In genomic region chr10:43173141-43173827, GRCm38 (mm10) we compare ENCODE assay signal across 8 mouse cellular contexts. TPM values are rescaled to one million over a fixed set of nuclear protein-coding genes. Genes with fewer than 3 reads are reported as not detected.
DNase-seq lines count a peak whose midpoint lies in the region; ATAC-seq and TF ChIP-seq lines count a peak whose summit lies in the region.

No protein-coding gene starts in this region.

- TF ChIP-seq EP300 in heart, postnatal 0 days (IDR thresholded peaks at IDR 0.05; ENCODE audit: low read depth): 0 out of 2 replicates have a peak, but pooled peaks have one; percentile 42

- H3K4me3 ChIP-seq in forebrain, embryonic 12.5 days (replicated peaks): peak overlapping the region; percentile 92
- peak overlapping the region; percentile 75 for H3K4me3 ChIP-seq in heart, postnatal 0 days (ENCODE audit: low read depth, low read length)
- peak overlapping the region; percentile 70 for H3K4me3 ChIP-seq in lung, embryonic 14.5 days (ENCODE audit: low read depth, low read length)

- WGBS in forebrain, embryonic 12.5 days: under 1% methylated on average over 50 of the region's 53 CpGs
- under 1% methylated on average over 49 of the region's 53 CpGs for WGBS in heart, postnatal 0 days
- under 1% methylated on average over 48 of the region's 53 CpGs for WGBS in lung, embryonic 14.5 days

- peaks cover 15% of the 10 kb centered on the region for H3K27me3 ChIP-seq in forebrain, embryonic 12.5 days
- 0 out of 2 replicates have a peak, but pooled peaks cover 4% of the 10 kb centered on the region for H3K27me3 ChIP-seq in heart, postnatal 0 days (ENCODE audit: control insufficient read depth, insufficient read depth, low read length)
- H3K27me3 ChIP-seq in lung, embryonic 14.5 days (ENCODE audit: insufficient read depth, low read length): peaks cover 54% of the 10 kb centered on the region

- peak overlapping the region; percentile 90 for H3K9ac ChIP-seq in forebrain, embryonic 12.5 days
- H3K9ac ChIP-seq in heart, postnatal 0 days (replicated peaks; ENCODE audit: low read depth, low read length): peak overlapping the region; percentile 59
- H3K9ac ChIP-seq in lung, embryonic 14.5 days: peak overlapping the region; percentile 56

- H3K9me3 ChIP-seq in forebrain, embryonic 12.5 days: no peaks in the 10 kb centered on the region
- H3K9me3 ChIP-seq in heart, postnatal 0 days (replicated peaks; ENCODE audit: control insufficient read depth, low read length): no peaks in the 10 kb centered on the region
- H3K9me3 ChIP-seq in lung, embryonic 14.5 days (ENCODE audit: low read depth, low read length): no peaks in the 10 kb centered on the region

- peak; percentile 37 for ATAC-seq in forebrain, embryonic 12.5 days (ENCODE audit: low FRiP score)
- ATAC-seq in heart, postnatal 0 days (ENCODE audit: insufficient read depth, low read depth): peak; percentile 47
- peak; percentile 59 for ATAC-seq in lung, embryonic 14.5 days (ENCODE audit: insufficient read depth)
- no peak for ATAC-seq in activated CD4-positive, CD25-positive, alpha-beta regulatory T cell, adult 4 months

- H3K27ac ChIP-seq in forebrain, embryonic 12.5 days: peak overlapping the region; percentile 94
- peak overlapping the region; percentile 73 for H3K27ac ChIP-seq in heart, postnatal 0 days (ENCODE audit: low read depth)
- no peak overlapping the region for H3K27ac ChIP-seq in lung, embryonic 14.5 days (ENCODE audit: low read depth)

- peak; percentile 90 for DNase-seq in MN1 (ENCODE audit: low spot score)
- peak; percentile 56 for DNase-seq in brain, adult 2 months (ENCODE audit: low read depth, low spot score)
- peak; percentile 68 for DNase-seq in heart, postnatal 0 days (ENCODE audit: low spot score)
- DNase-seq in kidney, postnatal 25 days: peak; percentile 69 to 76
- peak; percentile 87 for DNase-seq in lung, embryonic 14.5 days
- DNase-seq in retina, embryonic 14.5 days (ENCODE audit: low spot score): peak; percentile 71

- H3K4me1 ChIP-seq in forebrain, embryonic 12.5 days: peaks cover 32% of the 10 kb centered on the region
- H3K4me1 ChIP-seq in heart, postnatal 0 days (ENCODE audit: control insufficient read depth, insufficient read depth): no peaks in the 10 kb centered on the region
- peaks cover 3% of the 10 kb centered on the region; the same call in 1 of the 2 replicates for H3K4me1 ChIP-seq in lung, embryonic 14.5 days (ENCODE audit: insufficient read depth)

- no peaks in the 10 kb centered on the region for H3K36me3 ChIP-seq in forebrain, embryonic 12.5 days (replicated peaks)
- H3K36me3 ChIP-seq in heart, postnatal 0 days (replicated peaks; ENCODE audit: control insufficient read depth, insufficient read depth, low read length): no peaks in the 10 kb centered on the region
- no peaks in the 10 kb centered on the region for H3K36me3 ChIP-seq in lung, embryonic 14.5 days (ENCODE audit: insufficient read depth)

- TF ChIP-seq CTCF in heart, postnatal 0 days (IDR thresholded peaks at IDR 0.05; ENCODE audit: low read depth): no peak
- TF ChIP-seq CTCF in lung, embryonic 14.5 days (IDR thresholded peaks at IDR 0.05; ENCODE audit: low read depth): peak; percentile 18; the same call in 1 of the 2 replicates

- H3K4me2 ChIP-seq in forebrain, embryonic 12.5 days: peak overlapping the region; percentile 88
- peak overlapping the region; percentile 98 for H3K4me2 ChIP-seq in heart, postnatal 0 days (ENCODE audit: low read depth, low read length)
- H3K4me2 ChIP-seq in lung, embryonic 14.5 days: peak overlapping the region; percentile 97

RNA-seq across cellular contexts. Expression of gene Sobp, which starts 1.0 kb away (rescaled TPM):
- 8.0 and 8.9 TPM in 2 replicates for polyA plus RNA-seq in forebrain, embryonic 12.5 days (2016; fragmentation: Nextera tagmentation; extraction: Ambion mirVana)
- 2.6 and 3.9 TPM in 2 replicates for total RNA-seq in heart, postnatal 0 days (2014; rRNA removed; ENCODE audit: low replicate concordance)
- polyA plus RNA-seq in heart, postnatal 0 days (2015; fragmentation: Nextera tagmentation; extraction: Ambion mirVana): 2.5 and 3.0 TPM in 2 replicates
- polyA plus RNA-seq in lung, embryonic 14.5 days (2014; fragmentation: Nextera tagmentation; extraction: Ambion mirVana): 0.46 and 0.66 TPM in 2 replicates
- not detected for polyA plus RNA-seq in activated CD4-positive, CD25-positive, alpha-beta regulatory T cell, adult 4 months (2017; shearing (Covaris generic))

RNA-seq across cellular contexts. Expression of gene 9030612E09Rik, which starts 1.2 kb away (rescaled TPM):
- 1.4 and 2.3 TPM in 2 replicates for polyA plus RNA-seq in forebrain, embryonic 12.5 days (2016; fragmentation: Nextera tagmentation; extraction: Ambion mirVana)
- 0.11 and 0.43 TPM in 2 replicates for total RNA-seq in heart, postnatal 0 days (2014; rRNA removed; ENCODE audit: low replicate concordance)
- polyA plus RNA-seq in heart, postnatal 0 days (2015; fragmentation: Nextera tagmentation; extraction: Ambion mirVana): 1.1 and 1.2 TPM in 2 replicates
- polyA plus RNA-seq in lung, embryonic 14.5 days (2014; fragmentation: Nextera tagmentation; extraction: Ambion mirVana): 0.30 TPM in 1 of 2 replicates, not detected in the other
- not detected for polyA plus RNA-seq in activated CD4-positive, CD25-positive, alpha-beta regulatory T cell, adult 4 months (2017; shearing (Covaris generic))

RNA-seq across cellular contexts. Expression of gene Pdss2, which starts 48.0 kb away (rescaled TPM):
- polyA plus RNA-seq in forebrain, embryonic 12.5 days (2016; fragmentation: Nextera tagmentation; extraction: Ambion mirVana): 17.0 and 17.8 TPM in 2 replicates
- 15.0 and 28.9 TPM in 2 replicates for total RNA-seq in heart, postnatal 0 days (2014; rRNA removed; ENCODE audit: low replicate concordance)
- 14.1 and 14.7 TPM in 2 replicates for polyA plus RNA-seq in heart, postnatal 0 days (2015; fragmentation: Nextera tagmentation; extraction: Ambion mirVana)
- 10.6 and 11.5 TPM in 2 replicates for polyA plus RNA-seq in lung, embryonic 14.5 days (2014; fragmentation: Nextera tagmentation; extraction: Ambion mirVana)
- 1 to 10 TPM; 6.1 to 8.2 TPM for polyA plus RNA-seq in activated CD4-positive, CD25-positive, alpha-beta regulatory T cell, adult 4 months (2017; shearing (Covaris generic))
